Mouse (Mus musculus) thymus, adult 2 months (tissue): ENCODE data around the gene Iars2.

Experiments
- CTCF ChIP-seq: fragments of 200-500 bp; IDR thresholded peaks from 2 replicates; pipeline ENCODE4 v1.5.1; 2012; ENCODE audit warnings: mild to moderate bottlenecking, control low read depth, low read length, moderate library complexity, borderline replicate concordance; ENCODE audit not compliant: control insufficient read depth, poor library complexity, insufficient read depth; ENCODE audit errors: extremely low read depth
- POLR2A ChIP-seq: fragments of 200-500 bp; IDR thresholded peaks from 2 replicates; pipeline ENCODE4 v1.6.1; 2012; ENCODE audit warnings: mild to moderate bottlenecking, low read length, control low read depth, moderate library complexity; ENCODE audit not compliant: control insufficient read depth, poor library complexity, insufficient read depth; ENCODE audit errors: extremely low read depth

DNA sequence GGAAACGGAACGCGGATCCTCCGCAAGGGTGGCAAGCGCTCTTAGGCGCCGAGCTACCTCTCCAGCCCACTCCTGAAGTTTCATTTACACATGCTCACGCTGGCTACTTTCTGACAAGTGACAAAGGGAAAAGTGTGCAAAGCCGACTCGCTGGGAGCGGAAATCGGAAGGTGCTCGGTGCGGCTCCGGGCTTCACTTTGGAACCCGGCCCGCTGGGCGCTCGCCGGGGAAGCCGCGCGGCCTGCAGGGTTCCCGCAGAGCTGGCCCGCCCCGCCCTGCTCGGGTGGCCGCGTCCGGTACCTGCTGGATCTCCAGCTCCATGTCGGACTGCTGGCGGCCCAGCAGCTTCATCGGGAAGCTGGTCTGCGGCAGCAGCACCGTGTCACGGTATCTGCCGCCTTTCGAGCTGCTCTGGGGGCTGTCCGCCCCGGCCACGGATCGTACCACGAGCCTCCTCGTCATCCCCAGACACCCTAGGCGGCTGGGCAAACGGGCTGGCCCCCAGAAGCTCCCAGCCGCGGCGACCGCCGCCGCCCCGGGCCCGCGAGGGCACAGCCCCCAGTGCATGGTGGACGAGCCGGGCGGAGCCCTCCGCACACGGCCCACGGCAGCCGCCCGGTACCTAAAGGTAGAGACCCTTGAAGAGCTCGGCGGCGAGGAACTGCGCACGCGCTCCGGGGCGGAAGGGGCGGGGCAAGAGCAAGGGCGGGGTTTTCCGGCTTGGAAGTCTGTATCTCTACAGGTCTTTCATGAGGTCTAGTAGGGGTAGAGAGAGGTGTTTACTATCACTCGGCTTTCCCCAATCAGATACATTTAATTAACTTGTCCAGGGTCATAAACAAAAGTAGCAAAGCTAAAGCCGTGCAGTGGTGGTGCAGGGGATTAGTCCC, at the start of gene Iars2:
- peak; percentile 85; the same call in 1 of the 2 replicates for TF ChIP-seq POLR2A
- TF ChIP-seq CTCF: peak; percentile 23; the same call in 1 of the 2 replicates
